Mouse (Mus musculus): ENCODE measurements around the gene Phf5a.

Gene Phf5a

DNA sequence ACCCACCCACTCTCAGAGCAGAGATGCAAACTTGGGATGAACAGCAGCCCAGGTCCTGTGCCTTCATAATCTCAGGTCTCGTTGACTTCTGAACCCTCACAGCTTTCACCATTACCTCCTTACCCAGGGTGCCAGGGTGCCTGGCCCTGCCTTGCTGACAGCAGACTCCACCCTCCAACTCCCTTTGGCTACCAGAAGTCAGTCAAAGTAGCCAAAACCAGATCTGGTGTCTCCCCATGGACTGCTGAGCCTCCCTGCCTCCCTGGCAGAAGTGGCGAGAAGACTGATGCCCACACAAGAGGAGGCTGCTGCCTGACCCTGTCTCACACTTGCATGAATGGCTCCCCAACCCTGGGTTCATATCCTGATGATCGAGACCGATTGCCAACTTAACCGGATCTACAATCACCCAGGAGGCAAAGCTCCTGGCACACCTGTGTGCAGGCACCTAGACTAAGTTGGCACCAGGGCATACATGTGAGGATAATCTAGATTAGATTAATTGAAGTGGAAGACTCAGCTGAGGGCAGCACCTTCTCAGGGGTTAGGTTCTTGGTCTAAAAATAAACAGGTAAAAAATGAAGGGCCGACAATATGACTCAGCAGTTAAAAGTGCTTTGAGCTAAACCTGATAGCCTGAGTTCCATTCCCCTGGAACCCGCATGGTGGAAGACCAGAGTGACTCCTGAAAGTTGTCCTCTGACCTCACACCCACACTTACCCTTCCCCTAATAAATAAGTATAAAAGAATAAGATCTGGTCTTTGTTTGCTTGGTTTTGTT is 43.1 kb downstream of the Phf5a start:
- no peak for DNase-seq (ENCODE audit: low spot score in 2 of 2)

DNA sequence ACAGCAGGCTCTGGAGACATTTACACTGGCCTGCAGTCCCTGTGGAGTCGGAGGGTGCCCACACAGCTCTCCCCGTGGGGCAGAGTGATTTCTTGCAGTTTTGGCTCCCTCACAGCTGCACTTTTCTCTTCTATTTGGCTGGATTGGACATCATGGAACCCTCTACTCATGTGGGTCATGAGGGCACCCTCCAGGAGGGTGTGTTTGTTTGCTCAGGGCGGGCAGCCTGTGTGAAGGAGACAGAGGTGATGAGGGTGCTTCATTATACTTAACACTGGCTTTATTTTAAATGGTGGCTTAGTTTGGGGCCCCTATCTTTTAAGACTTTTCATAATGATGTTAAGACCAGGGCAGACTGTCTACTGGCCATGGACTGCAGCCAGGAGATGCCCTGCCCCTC is 46.9 kb downstream of the Phf5a start:
- DNase-seq (ENCODE audit: low spot score in 2 of 2): no peak

DNA sequence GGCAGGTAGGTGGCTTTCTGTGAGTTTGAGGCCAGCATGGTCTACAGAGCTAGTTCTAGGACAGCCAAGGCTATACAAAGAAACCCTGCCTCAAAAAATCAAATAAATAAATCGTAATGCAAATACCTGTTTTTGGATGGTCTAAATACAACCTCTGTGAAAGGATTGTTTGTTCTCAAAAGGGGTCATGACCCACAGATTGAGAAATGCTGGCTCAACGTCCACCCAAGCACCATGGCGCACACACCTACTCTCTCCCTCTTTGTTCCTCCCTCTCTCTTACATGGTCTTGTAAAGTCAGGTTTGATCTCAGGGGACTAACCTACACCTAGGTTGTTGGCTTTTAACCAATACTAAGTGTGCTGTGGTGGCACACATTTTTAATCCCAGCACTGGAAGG is 49.1 kb downstream of the Phf5a start:
- DNase-seq (ENCODE audit: low spot score in 2 of 2): no peak

DNA sequence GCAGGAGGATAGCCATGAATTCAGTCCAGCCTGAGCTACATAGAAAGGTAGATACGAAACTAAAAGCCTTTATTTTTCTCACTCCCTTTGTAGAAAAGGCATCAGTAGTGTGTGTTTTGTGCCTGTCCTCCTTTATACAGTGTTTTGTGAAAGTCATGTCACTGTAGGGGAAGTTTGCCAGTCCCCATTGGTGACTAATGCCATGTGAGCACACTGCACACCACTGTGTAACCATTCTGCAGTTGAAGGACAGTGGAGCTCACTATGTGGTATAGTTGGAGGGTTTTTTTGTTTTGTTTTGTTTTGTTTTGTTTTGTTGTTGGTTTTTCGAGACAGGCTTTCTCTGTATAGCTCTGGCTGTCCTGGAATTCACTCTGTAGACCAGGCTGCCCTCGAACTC is 53.3 kb downstream of the Phf5a start:
- DNase-seq (ENCODE audit: low spot score in 2 of 2): no peak

DNA sequence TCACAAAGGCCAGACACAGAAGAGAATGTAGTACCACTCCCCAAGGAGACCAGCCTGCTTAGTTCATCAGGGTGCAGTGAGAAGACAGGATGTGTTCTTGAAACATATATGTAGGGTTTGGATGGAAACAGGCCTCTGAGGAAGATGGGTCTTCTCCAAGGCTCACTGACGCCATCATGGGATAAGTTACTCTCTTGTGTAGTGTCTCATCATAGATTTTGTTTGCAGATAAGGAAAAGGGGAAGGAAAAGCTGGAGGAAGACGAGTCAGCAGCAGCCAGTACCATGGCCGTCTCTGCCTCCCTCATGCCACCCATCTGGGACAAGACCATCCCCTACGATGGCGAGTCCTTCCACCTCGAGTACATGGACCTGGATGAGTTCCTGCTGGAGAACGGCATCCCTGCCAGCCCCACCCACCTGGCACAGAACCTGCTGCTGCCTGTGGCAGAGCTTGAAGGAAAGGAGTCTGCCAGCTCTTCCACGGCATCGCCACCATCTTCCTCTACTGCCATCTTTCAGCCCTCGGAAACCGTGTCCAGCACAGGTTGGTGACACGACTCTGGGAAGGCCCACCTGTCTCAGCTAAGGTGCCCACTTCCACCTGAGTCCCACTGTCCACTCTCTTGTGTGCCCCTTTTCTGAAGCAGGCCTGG is 56.9 kb downstream of the Phf5a start:
- no peak for DNase-seq (ENCODE audit: low spot score in 2 of 2)

All from spleen, postnatal 10 days (tissue).